Mouse (Mus musculus) frontal cortex, postnatal 14 days (tissue): ENCODE measurements around the gene Gp5.
A peak's percentile ranks its signal among the peaks of the same experiment; 100 is the strongest.
"Not testable (repeated sequence)": the region's sequence is repeated elsewhere in the genome, so short reads cannot be mapped to it uniquely, and the experiment has no call there.

Experiments used
- DNase-seq, 2 experiments: peaks; one replicate each; pipeline ENCODE4 v3.0.0; 2022; ENCODE audit warnings: low spot score in 2 of 2

The Gp5 gene

GRCm38 (mm10) chr16:30310647-30311046 lies at the start of gene Gp5:
TSS of gene Gp5 (minus strand) at chr16:30310779.
- DNase-seq: no peak

GRCm38 (mm10) chr16:30353489-30353888 lies 42.9 kb upstream of the Gp5 start:
- DNase-seq: not testable (repeated sequence)

GRCm38 (mm10) chr16:30314236-30314635 lies 3.7 kb upstream of the Gp5 start:
- no peak for DNase-seq

GRCm38 (mm10) chr16:30310171-30310515 lies 436 bp downstream of the Gp5 start:
- no peak for DNase-seq

- no peak for DNase-seq
Observed at GRCm38 (mm10) chr16:30309395-30310170, 996 bp downstream of the Gp5 start.

GRCm38 (mm10) chr16:30308616-30309394 lies 1.8 kb downstream of the Gp5 start:
- DNase-seq: peak; percentile 22 to 58

GRCm38 (mm10) chr16:30307961-30308615 lies 2.5 kb downstream of the Gp5 start:
- DNase-seq: no peak

GRCm38 (mm10) chr16:30307306-30307705 lies 3.3 kb downstream of the Gp5 start:
- no peak for DNase-seq

- DNase-seq: no peak
Observed at GRCm38 (mm10) chr16:30306102-30306501, 4.5 kb downstream of the Gp5 start.

- no peak for DNase-seq
Observed at GRCm38 (mm10) chr16:30304236-30304635, 6.3 kb downstream of the Gp5 start.

- DNase-seq: no peak
Observed at GRCm38 (mm10) chr16:30303411-30303810, 7.2 kb downstream of the Gp5 start.

- no peak for DNase-seq
Observed at GRCm38 (mm10) chr16:30302686-30303085, 7.9 kb downstream of the Gp5 start.

- no peak for DNase-seq
Observed at GRCm38 (mm10) chr16:30299711-30300277, 10.8 kb downstream of the Gp5 start.

- no peak for DNase-seq
Observed at GRCm38 (mm10) chr16:30297450-30297849, 13.1 kb downstream of the Gp5 start.

GRCm38 (mm10) chr16:30296601-30297275 lies 13.8 kb downstream of the Gp5 start:
- DNase-seq: no peak

GRCm38 (mm10) chr16:30295106-30295505 lies 15.5 kb downstream of the Gp5 start:
- no peak for DNase-seq

- DNase-seq: no peak
Observed at GRCm38 (mm10) chr16:30290436-30290835, 20.1 kb downstream of the Gp5 start.

GRCm38 (mm10) chr16:30285701-30286100 lies 24.9 kb downstream of the Gp5 start:
- no peak for DNase-seq

GRCm38 (mm10) chr16:30283743-30284337 lies 26.7 kb downstream of the Gp5 start:
- DNase-seq: no peak

- DNase-seq: no peak
Observed at GRCm38 (mm10) chr16:30282844-30283495, 27.6 kb downstream of the Gp5 start, which contains the start of gene Lrrc15. TSS of gene Lrrc15 (minus strand) at chr16:30283256.
